Mouse (Mus musculus) thymus, adult 2 months (tissue): ENCODE data around the gene Mpv17l.

Experiments
- CTCF ChIP-seq: fragments of 200-500 bp; IDR thresholded peaks from 2 replicates; pipeline ENCODE4 v1.5.1; 2012; ENCODE audit warnings: mild to moderate bottlenecking, control low read depth, low read length, moderate library complexity, borderline replicate concordance; ENCODE audit not compliant: control insufficient read depth, poor library complexity, insufficient read depth; ENCODE audit errors: extremely low read depth
- POLR2A ChIP-seq: fragments of 200-500 bp; IDR thresholded peaks from 2 replicates; pipeline ENCODE4 v1.6.1; 2012; ENCODE audit warnings: mild to moderate bottlenecking, low read length, control low read depth, moderate library complexity; ENCODE audit not compliant: control insufficient read depth, poor library complexity, insufficient read depth; ENCODE audit errors: extremely low read depth

DNA sequence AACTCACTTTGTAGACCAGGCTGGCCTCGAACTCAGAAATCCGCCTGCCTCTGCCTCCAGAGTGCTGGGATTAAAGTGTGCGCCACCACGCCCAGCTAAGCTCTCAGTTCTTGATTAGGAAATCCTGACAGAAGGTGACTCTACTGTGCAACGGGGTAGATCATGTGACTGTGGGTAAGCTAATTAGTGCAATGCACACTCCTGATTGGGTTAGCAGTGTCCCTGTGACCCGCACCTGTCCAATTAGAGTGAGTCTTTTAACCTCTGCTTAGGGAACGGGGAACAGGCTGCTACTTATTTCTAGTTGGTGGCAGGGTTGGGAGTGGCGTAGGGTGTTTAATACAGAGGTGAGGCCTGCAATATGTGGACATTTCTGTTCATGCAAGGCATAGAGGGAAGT, 69.1 kb downstream of the Mpv17l start:
- TF ChIP-seq CTCF (no peak), POLR2A (no peak)
